Mouse (Mus musculus) kidney, postnatal 10 days (tissue): ENCODE measurements around the gene Rgs8.

Experiments
- DNase-seq: peaks from one replicate; pipeline ENCODE4 v3.0.0; 2021; ENCODE audit warnings: mixed read lengths

Rgs8 gene

DNA sequence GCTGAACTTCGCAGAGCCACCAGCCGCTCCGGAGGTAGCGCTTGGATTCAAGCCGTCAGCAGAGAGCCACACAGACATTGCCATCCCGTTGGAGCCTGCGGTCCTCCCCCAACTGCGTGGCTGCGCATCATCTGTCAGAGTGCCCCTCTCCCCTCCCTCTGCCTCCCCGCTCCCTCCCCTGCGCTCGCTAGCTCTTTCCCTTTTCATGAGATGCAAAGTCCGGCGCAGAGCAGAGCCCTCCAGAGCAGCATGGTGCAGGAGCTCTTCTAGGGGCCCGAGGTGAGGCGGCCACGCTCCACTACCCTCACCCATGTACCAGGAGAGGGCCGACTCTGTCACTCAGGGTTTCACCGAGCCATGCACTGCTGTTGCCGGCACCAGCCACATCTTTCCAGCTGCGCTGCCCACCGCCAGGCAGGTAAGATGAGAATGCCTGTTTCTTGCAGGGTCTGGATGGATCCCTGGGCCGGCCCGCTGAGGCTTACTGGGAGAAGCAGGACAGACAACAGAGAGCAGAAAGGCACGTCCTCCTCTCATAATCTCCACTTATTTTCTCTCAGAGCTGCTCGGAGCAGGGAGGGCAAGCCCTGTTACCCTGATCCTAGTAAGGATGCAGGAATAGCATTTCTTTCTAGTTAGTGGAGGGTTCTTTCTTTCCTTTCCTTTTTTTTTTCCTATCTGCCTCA, at the start of gene Rgs8:
Gene Rgs8 (plus strand): TSS at position 88 of the 686 bp plus-strand sequence.
- peak; percentile 42 for DNase-seq

DNA sequence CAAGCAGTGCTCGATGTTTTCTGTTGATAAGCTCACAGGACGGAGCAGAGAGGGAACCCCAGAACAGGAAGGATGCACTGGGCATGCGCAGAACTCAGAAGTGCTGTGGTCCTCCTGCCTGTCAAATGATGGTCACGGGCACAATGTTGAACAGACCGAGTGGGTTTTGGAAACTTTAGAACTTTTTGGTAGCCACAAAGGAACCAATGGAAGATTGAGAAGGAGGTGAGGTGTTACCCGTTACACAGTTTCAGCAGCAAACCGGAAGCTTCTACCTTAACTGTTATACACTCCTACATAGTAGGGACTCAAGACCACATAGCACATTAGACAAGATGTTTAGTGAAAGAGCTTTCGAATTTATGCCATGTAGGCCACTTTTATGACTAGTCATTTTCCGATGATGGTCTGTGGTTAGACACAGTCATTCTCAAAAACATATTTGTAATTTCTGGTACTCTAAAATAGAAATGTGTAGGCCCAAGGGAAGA, 35.4 kb upstream of the Rgs8 start:
- DNase-seq = no peak

DNA sequence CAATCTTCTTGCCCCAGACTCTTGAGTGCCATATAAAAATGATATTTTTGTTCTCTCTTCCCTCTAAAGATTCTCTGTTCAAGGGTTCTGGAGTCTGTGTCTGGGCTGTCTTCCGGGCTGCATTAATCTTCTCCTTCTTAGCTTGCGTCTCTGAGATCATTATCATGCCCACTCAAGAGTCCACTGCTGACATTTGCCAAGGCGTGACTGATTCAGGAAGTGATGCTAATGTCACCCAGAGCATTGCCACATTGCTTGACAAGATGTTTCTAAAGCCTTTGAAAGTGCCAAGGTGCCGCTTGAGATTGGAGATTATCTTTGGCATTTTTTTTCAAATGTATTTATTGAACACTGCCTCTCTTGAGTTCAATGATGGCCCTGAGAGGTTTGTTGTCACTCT, 29.8 kb upstream of the Rgs8 start:
- no peak for DNase-seq

DNA sequence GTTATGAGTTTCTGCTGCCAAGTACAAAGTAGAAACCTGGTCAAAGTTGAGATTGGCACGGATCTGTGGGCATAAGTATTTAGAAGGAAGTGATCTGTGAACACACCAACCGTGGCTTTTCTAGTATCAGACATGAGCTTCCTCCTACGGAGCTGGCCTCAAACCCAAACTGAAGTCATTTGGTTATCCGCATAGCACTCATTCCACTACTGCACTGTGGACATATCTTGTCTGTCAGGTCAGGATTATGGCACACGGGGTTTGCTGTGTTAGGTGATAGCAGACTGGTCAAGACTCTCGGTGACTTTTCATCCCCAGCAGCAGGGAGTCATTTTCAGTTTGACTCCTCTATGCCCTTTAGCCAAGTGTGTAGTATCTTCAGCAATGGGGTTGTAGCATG, 20.1 kb upstream of the Rgs8 start:
- DNase-seq = no peak

DNA sequence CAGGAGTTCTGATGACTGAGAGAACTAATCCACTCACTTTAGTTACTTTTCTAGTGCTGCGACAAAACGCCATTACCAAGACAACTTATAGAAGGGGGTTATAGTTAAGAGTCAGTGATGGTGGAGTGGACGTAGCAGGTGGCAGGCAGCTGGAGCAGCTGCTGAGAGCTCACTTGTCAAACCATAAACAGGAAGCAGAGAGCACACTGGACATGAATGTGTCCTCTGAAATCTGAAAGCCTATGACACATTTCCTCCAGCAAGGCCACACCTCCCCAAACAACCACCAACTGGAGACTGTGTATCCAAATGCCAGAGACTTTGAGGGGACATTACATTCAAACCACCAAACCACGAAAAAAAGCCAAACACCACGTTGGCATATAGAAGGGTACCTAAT, 17.8 kb upstream of the Rgs8 start:
- DNase-seq = no peak

DNA sequence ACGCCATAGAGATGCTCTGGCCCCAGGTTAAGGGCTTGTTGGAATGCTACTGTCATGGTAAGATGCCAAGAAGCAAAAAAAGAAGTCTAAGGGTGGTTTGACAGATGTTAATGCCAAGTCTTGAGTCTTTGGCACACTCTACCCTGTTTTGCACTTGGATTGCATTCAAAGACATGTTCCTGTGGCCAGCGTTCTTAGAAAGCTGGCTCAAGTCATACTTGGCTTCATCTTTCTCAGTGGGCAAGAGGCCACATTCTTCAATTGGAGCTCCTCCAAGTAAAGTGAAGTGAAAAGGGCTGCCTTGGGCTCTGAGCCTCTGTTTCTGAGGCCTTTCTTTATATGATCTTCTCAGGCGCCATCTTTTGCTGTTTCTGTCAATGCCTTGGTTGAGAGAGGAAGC, 17.3 kb upstream of the Rgs8 start:
- DNase-seq = peak; percentile 71

DNA sequence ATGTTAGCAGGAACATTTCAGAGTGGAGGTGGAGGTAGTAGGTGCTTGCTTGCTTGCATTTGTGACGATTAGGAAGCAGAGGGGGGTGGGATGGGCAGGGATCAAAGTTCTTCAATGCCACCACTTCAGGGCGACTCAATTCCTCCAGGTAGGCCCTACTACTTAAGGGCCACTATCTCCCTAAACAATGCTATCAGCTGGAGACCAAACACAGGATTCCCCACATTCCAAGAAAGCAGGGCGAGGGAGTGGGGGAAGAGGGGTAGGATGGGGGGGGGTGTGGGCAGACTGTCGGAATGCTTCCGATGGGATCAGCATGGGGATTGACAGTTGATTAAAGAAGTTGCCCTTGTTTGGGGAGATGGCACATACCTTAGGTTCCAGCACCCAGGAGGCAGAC, 16.0 kb upstream of the Rgs8 start:
- DNase-seq = no peak

DNA sequence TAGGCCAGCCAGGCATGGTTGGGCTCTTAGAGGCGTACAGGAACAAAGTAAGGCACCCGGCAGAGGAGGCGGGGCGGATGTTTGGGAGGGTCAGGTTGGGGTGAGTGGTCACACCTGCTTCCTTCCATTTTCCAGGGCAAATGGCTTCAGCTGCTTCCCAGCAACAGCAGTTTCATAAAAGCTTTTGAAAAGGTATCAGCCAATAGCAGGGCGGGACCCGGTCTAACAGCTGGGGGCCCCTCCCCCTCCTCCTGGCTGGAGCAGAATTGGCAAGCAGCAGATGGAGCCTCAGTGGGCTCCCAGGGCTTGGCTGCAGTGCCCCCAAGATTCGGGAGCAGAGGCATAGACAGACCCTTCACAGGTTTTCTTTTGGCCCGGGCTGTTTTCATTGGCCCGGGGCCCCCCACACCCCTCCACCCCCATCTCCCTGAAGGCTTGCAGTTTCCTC, 11.3 kb upstream of the Rgs8 start:
- DNase-seq = peak; percentile 81

DNA sequence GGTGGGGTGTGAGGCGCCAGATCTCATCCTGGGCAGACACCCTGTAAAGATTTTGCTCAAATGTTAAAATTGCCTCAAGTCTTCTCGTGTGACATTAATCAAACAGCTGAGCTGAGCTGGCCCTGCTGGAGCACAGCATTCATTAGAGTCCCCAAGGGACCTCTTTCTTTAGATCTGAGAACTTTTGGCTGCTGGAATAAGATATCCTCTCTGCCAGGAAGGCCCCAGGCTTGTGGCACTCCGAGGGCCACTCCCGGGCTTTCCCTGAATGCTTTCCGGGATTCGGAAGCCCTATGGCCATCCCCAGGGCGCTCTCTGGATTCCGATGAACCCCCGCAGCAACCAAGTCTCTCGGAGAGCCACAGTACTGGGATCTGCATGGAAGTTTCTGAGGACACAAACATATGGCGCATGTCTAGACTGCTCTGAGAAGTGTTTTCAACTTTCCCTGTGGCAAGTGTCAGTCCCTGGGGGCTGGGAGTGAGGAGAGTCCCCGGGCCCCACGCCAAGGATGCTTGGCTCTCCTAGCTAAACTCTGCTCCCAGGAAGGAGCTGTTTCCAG, 10.8 kb upstream of the Rgs8 start:
- DNase-seq = peak; percentile 88

DNA sequence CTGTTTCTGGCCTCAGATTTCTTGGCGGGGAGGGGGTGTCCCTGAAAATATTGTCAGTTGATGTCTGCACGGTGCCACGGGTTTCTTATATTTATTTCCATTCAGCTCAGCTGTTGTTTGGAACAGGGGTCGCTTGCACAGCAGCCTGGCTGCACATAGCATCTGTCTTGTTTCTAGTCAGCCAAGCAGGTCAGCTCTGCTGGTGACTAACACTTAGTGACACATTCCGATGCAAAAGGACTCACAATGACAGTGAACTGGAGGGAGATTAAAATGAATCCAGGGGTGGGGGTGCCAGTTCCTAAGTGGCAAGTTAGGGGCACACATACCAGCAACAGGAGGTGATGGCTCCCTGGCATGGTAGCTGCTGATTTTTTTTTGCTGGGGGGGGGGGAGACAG, 849 bp downstream of the Rgs8 start:
- DNase-seq = no peak

DNA sequence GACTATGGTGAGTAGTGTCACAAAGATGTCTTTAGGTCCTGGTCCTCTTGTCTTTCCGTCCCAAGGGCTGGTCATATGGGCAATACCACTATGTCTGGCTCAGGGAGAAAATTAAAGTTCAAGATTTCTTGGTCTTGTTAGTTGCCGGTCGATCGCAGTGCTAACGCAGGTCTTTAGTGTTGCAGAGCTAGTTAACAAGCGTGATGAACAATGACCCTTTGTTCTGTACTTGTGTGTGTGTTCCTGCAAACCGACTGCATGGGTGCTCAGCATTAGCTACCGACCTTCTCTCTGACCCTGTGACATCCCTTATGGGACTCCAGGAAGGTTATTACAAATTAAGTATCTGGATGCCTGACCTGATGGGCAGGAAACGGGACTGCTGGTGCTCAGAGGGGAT, 6.8 kb downstream of the Rgs8 start:
- no peak for DNase-seq

DNA sequence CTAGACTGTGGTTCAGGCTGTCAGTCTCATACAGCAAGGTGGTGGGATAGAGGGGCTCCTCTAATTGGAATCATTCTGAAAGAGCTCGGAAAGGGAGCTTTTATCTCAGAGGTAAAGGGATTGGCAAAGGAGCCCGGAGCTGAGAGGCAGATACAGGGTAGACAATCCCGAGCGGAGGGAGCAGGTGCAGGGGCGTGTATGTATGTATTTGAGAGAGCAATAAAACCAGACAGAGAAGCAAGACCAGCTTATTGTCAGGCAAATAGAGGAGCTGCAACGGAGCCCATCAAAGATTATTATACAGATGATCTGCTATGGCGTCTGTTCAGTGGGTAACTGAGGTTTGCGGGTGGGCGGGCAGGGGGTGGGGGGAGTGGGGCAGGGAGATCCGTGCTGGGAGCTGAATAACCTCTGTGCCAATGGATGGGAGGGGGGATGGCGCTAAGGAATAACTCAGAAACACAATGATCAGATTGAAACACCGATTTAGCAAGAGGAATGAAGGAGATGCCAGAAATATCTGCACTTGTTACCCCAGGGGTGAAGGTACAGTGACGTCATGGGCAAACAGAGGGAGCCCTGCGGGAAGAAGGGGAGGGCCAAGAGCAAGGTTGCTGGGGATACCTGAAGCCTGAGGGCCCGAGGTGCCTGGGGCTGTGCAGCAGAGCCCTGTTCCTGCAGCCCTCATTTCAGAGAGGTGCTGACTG, 8.3 kb downstream of the Rgs8 start:
- no peak for DNase-seq

DNA sequence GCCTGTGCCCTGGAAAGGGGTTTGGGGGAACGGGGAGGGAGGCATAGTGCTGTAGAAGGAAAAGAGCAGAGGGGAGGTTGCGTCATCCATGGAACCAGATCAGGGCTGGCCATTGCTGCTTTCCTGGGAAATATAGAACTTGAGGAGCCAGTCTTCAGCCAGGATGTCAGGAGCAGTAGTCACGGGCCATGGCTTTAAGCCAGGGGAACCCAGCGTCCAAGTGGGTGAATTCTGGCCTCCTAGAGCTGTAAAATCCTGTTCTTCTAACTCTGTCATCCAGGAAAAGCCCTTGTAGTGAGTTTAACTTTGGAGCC, 8.8 kb downstream of the Rgs8 start:
- peak; percentile 47 for DNase-seq

DNA sequence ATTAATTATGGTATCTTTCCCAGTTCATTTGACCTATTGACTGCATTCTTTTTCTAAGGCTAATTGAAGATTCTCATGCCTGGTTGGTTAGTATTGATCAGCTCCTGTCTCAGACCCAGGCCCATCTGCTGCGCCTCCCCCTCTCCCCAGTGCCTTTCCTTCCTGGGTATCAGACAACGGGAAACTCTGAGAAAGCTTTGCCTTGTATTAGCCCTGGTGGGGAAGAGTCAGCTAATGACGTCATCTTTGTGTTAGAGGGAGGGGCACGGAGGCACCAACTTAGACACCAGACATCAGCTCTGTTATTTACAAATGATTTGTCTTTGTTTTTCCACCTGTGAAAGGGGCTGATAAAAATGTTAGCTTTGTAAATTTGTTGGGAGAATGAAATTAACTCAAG, 9.5 kb downstream of the Rgs8 start:
- DNase-seq = no peak

DNA sequence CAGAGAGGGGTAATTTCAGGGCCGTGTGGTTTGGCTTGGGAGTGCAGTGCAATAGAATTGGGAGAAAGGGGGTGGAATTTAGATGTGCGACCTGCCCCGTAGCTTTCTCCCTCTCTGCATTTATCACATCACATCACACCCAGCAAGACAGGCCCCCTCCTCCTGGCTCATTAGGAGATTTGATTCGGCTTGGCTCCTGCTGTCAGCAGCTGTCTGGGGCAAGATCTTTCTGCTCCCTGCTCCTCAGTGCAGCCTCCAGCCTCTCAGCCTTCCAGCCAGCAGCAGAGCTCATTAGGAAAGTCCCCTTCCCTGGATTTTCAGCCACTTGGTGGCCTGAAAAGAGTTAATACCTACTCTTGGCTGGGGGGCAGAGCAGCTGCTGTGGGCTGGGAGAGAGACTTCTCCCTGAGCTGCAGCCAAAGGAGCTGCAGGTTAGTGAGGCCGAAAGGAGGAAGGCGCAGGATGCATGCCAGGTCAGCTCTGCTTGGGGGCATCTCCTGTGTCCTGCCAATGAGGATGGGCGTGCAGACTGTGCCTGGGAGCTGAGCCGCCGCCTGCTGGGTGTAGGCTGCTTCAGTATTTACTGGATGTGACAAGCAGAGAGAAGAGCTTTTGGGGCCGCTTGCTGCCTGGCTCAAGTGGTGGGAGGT, 12.4 kb downstream of the Rgs8 start:
- DNase-seq = peak; percentile 31

DNA sequence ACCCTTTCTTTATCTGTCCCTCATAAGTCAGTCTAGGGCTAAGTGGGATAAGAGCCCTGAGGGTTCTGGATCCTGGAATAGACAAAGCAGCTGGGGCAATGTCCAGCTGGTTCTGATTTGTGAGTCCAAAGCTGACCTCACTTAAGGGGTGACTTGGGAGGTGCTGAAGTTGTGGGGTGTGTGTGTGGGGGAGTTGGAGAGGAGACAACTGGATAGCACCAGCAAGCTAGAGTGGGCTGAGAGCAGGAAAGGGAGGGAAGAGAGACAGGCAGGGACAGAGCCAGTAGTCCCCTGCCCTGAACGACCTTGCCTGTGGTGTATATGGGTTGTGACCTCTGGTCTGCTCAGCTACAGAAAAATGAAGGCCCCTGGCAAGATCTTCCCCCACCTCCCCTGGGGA, 13.4 kb downstream of the Rgs8 start:
- DNase-seq = peak; percentile 20

DNA sequence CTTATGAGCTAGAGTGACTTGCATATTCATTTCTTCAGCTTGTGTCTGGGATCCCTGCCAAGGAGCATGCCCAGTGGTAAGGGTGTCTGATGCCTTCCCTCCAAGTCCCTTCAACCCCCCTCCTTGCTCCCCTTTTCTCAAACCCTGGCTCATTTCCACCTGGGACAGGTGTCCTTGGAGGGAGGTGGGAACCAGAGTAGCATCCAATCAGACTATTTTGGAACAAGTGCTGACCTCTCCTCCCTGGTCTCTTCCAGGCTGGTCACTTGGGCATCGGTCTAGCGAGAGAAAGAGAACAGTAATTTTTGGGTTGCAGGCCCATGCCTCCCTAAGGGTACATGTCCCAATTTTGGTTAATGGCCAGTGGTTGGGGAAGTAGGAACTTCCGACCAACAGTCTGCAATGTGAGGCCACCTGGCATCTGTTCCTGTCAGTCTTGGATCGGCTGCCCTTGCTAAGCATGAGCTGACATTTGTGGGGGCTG, 14.5 kb downstream of the Rgs8 start:
- no peak for DNase-seq

DNA sequence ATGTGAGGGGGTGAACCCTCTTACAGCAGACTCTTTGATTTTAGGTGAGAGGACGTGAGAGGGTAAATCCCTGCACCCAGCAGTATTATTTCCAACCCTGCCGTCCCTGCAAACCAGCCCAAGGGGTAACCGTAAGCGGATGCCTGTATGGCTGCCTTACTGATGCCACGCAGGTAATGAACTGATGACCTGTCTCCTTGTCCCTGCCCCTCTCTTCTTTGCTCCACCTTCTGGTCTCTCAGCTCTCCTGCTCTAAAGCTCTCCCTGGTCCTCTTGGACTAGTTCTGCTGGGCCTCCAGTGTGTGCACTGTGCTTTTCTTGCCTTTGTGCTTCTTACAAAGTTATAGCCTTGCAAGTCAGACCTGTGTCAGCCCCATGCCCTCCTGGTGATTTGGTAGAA, 15.0 kb downstream of the Rgs8 start:
- no peak for DNase-seq

DNA sequence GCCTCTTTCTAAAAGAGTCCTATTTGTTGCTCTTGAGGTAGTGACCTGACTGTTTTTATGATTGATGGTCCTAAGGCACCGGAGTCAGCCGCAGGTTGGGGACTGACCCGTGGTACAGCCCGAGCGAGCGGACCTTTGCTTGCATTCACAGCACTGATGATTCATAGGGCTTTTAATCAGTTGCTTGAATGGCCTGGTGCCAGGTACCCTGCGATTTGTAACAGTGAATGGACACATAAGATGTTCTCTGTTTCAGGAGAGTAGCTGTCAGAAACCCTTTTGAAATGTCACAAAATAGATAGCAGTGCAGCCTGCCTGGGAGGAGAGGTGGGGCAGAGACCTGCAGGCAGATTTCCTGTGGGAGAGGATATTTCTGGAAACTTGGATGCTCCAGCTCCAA, 16.3 kb downstream of the Rgs8 start:
- peak; percentile 53 for DNase-seq

DNA sequence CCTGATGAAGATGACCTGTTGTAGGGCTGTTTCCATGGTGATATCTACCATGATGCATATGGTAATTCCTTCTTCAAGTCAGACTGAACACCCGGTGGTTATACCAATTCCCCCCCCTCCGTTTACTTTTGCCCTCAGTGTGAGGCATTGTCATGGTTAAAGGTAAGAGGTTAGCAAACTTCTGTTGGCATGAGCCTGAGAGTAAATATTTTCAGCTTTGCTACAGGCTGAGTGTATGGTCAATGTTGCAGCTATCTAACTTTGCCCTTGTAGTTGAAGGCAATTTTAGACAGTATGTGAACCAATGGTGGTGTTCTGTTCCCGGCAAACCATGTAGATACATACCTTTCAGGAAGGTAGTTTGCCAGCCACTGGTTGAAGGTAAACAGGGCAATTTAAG, 16.9 kb downstream of the Rgs8 start:
- DNase-seq = no peak

DNA sequence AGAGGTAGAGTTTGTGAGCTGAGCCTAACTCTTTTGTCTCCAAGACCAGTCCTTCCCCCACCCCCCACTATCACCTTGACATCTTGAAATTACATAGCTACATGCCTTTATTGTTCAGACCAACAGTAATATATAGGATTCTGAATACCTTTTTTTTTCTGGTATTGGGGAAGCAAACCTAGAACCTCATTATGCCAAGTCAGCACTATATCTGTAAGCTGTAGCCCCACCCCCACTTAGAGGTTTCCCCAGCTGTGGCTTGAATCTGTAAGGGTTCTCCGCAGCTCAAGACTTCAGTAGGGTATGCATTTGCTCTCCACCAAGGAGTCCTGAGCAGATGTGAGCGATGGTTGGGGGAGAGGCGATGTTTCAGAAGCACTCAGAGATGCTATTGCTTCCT, 18.5 kb downstream of the Rgs8 start:
- DNase-seq = no peak

DNA sequence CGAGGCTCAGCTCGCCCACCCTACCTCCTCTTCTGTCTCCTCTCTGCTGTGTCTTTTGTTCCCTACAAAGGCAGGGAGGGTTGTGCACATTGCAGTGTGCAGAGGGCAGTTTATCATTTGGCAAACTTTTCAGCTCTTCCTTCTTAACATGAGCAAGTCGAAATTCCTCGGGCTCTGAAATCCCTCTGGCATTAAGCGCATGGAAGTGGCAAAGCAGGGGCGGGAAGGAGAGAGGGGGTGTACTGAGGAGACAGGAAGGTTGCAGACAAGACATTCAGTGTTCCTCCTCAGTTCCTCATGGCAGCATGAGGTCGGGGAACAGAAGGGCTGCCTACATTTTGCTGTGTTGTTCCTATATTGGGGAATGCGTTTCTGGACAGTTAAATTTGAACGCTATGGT, 19.9 kb downstream of the Rgs8 start:
- no peak for DNase-seq

DNA sequence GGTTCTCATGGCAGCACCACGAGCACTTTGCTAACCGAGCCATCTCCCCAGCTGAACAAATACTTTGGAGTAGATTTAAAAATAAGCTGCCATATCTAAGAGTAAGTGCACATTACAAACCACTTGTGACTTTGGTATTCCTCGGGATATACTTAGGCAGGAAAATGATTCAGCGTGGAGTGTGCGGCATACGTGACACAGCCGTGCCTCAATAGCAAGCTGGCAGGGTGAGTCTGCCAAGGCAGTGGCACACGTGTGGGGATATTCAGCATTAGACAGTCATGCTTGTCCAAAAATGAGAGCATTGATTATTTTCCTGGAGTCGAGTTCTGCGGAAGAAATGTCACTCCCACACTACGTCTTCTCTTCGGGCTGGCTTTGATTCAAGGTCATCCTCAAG, 21.1 kb downstream of the Rgs8 start:
- DNase-seq = no peak

DNA sequence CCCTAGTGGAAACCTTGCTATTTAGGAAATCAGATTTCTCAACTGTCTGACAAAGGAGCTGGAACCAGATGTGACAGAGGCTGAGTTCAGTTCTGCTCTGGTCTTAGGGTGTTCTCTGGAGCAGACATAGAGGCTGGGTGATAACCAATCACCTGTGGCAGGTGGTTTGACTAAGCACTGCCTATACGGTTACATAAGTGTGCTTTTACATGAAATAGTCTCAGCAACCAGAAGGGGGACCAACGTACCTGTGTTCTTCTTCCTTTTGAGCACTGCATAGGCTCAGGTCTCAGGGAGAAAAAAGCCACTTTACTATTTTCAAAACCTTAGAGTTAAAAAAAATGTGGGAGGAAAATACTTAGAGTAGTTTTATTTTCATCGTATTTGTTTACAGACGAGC, 22.8 kb downstream of the Rgs8 start:
- DNase-seq = no peak
